Mouse (Mus musculus) liver, adult 2 months (tissue): ENCODE data around the gene Gm27029.

Experiments used
- CTCF ChIP-seq: fragments of 200-500 bp; IDR thresholded peaks from 2 replicates; pipeline ENCODE4 v1.5.1; 2011; ENCODE audit warnings: low read depth, low read length, control low read depth
- POLR2A ChIP-seq: fragments of 200-500 bp; IDR thresholded peaks from 2 replicates; pipeline ENCODE4 v1.6.1; 2011; ENCODE audit warnings: low read length, control low read depth; ENCODE audit not compliant: insufficient read depth; ENCODE audit errors: extremely low read depth

DNA sequence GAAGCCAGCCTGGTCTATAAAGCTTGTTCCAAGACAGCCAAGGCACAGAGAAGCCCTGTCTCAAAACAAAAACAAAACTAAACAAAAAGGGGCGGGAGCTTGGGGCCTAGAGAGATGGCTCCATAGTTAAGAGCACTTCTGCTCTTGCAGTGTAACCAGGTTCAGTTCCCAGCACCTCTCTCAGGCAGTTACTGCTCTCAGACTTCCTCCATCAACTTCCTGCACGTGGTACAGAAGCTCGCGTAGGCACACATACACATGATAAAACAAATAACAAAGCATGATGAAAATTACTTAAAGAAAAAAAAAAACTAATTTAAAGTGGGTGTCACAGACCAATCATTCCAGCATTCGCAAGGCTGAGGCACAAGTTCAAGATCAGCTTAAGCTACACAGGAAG lies 4.4 kb downstream of the Gm27029 start:
- no peak for TF ChIP-seq CTCF
- no peak for TF ChIP-seq POLR2A
